Mouse (Mus musculus) heart, postnatal 0 days (tissue): ENCODE measurements around the gene Poc1b.

Source experiments
- CTCF ChIP-seq: IDR thresholded peaks from 2 replicates; pipeline ENCODE4 v1.5.1; 2016; ENCODE audit warnings: antibody characterized with exemption, control low read depth, low read depth
- EP300 ChIP-seq: IDR thresholded peaks from 2 replicates; pipeline ENCODE4 v1.6.1; 2016; ENCODE audit warnings: antibody characterized with exemption, low read depth

DNA sequence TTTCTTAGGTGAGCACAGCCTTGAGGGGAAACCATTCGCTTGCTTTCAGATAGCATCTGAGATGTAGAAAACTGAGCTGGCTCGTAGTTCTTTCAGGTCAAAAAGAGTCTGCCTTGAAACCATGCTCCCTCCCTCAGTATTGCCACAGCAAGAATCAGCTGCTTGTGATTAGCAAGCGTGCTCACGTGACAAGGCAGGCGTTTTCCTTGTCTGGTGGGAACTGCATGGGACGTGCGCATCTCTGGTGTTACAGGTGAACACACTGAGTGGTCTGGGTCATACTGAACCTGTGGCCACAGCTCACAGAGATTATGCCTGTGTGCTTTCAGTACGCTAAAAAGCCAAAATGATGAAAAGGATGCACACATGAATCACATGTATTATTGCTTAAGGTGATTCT is 90.3 kb downstream of the Poc1b start:
- no peak for TF ChIP-seq CTCF
- no peak for TF ChIP-seq EP300
